In the genomic region with DNA sequence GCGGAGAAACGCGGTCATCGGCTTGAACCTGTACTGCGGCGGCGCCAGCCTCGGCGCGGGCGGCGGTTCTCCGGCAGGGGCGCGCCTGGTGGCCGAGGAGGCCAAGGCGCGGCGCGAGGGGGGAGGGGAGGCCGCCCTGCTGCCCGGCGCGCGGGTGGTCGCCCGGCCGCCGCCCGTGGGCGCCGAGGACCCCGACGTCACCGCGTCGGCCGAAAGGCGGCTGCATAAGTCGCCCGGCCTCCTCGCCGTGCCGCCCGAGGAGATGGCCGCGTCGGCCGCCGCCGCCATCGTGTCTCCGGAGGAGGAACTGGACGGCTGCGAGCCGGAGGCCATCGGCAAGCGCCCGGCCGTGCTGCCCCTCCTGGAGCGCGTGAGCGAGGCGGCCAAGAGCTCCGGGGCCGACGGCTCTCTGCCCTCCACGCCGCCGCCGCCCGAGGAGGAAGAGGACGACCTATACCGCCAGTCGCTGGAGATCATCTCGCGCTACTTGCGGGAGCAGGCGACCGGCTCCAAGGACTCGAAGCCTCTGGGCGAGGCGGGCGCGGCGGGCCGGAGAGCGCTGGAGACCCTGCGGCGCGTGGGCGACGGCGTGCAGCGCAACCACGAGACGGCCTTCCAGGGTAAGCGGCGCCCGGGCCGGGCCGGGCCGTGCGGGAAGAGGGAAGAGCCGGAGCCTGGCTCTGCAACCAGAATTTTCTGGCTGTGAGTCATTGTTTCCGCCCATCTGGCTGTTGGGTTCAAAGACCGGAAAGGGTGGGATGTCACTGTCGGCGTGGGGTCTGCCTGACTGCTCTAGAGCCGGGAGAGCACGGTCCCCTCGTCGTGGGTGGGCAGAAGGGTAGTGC, we compare ENCODE assay signal across 7 mouse cellular contexts. TPM values are rescaled to one million over a fixed set of nuclear protein-coding genes. Genes with fewer than 3 reads are reported as not detected.
DNase-seq lines count a peak whose midpoint lies in the region; ATAC-seq and TF ChIP-seq lines count a peak whose summit lies in the region.

No protein-coding gene starts in this region.

- peak overlapping the region; percentile 84 for H3K9ac ChIP-seq in hindbrain, embryonic 16.5 days (ENCODE audit: low read depth, low read length)

- intact Hi-C loops in gastrocnemius, adult 2 months (cut with DNase I) = loop anchor here (1.0 kb wide), 1 partner anchor 17 kb away; no protein-coding TSS in a partner anchor
- intact Hi-C loops in left cerebral cortex, postnatal 25 days (cut with DNase I) = loop anchor here (2.0 kb wide), 2 partner anchors 16 to 30 kb away; no protein-coding TSS in a partner anchor

- peak overlapping the region; percentile 97 for H3K4me3 ChIP-seq in gastrocnemius, adult 2 months
- H3K4me3 ChIP-seq in hindbrain, embryonic 16.5 days (ENCODE audit: low read length) = peak overlapping the region; percentile 57
- H3K4me3 ChIP-seq in small intestine, adult 2 months (ENCODE audit: low read depth, low read length) = peak overlapping the region; percentile 77

- WGBS in hindbrain, embryonic 16.5 days = under 1% methylated on average over 95 of the region's 113 CpGs
- under 1% methylated on average over 101 of the region's 113 CpGs for WGBS in small intestine, adult 2 months

- H3K27me3 ChIP-seq in hindbrain, embryonic 16.5 days (replicated peaks; ENCODE audit: control insufficient read depth, insufficient read depth, low read length) = no peaks in the 10 kb centered on the region
- no peaks in the 10 kb centered on the region for H3K27me3 ChIP-seq in small intestine, adult 2 months (ENCODE audit: control insufficient read depth, insufficient read depth, low read length)

- peak; percentile 85 for DNase-seq in ZHBTc4 (ENCODE audit: low read depth, low spot score)
- peak; percentile 45 to 63 for DNase-seq in cerebellum, postnatal 4 days (ENCODE audit: low spot score in 2 of 2)
- peak; percentile 85 for DNase-seq in gastrocnemius, adult 2 months
- peak; percentile 67 to 69 for DNase-seq in left cerebral cortex, postnatal 25 days (ENCODE audit: low spot score in 2 of 2)

- ATAC-seq in hindbrain, embryonic 16.5 days = peak; percentile 83
- ATAC-seq in megakaryocyte-erythroid progenitor cell, adult 5-6 weeks (replicated peaks; ENCODE audit: low FRiP score, low TSS enrichment, poor library complexity, severe bottlenecking) = peak; percentile 12; the same call in 1 of the 2 replicates

- H3K9me3 ChIP-seq in hindbrain, embryonic 16.5 days (ENCODE audit: control insufficient read depth, low read length) = no peaks in the 10 kb centered on the region

- peaks cover 3% of the 10 kb centered on the region; the same call in 1 of the 2 replicates for H3K36me3 ChIP-seq in hindbrain, embryonic 16.5 days (ENCODE audit: control insufficient read depth, insufficient read depth, low read length)
- H3K36me3 ChIP-seq in small intestine, adult 2 months (ENCODE audit: control insufficient read depth, insufficient read depth, low read length) = peaks cover 37% of the 10 kb centered on the region

- no peak; the same call in 1 of the 2 replicates for TF ChIP-seq CTCF in gastrocnemius, adult 2 months (IDR thresholded peaks at IDR 0.05)
- TF ChIP-seq CTCF in small intestine, adult 2 months (IDR thresholded peaks at IDR 0.05; ENCODE audit: extremely low read depth, insufficient read length, insufficient replicate concordance, low read depth, low read length) = no peak

- peaks cover 34% of the 10 kb centered on the region for H3K4me1 ChIP-seq in hindbrain, embryonic 16.5 days (ENCODE audit: control insufficient read depth, insufficient read depth, low read depth, low read length)
- H3K4me1 ChIP-seq in small intestine, adult 2 months (ENCODE audit: control insufficient read depth, insufficient read depth, insufficient read length, low read length) = peaks cover 17% of the 10 kb centered on the region; the same call in 1 of the 2 replicates

- H3K4me2 ChIP-seq in hindbrain, embryonic 16.5 days (ENCODE audit: low read length) = peak overlapping the region; percentile 94

- H3K27ac ChIP-seq in gastrocnemius, adult 2 months = peak overlapping the region; percentile 100
- H3K27ac ChIP-seq in hindbrain, embryonic 16.5 days (ENCODE audit: low read depth, low read length) = peak overlapping the region; percentile 99
- peak overlapping the region; percentile 99 for H3K27ac ChIP-seq in small intestine, adult 2 months (ENCODE audit: insufficient read depth, low read depth, low read length)

- peak; percentile 44; the same call in 1 of the 2 replicates for TF ChIP-seq POLR2A in small intestine, adult 2 months (IDR thresholded peaks at IDR 0.05; ENCODE audit: low read depth, low read length)

RNA-seq across cellular contexts. Expression of gene Mcl1, which starts 0.5 kb away (rescaled TPM):
- total RNA-seq in gastrocnemius, adult 2 months (2021) = 100 to 1,000 TPM; 110 to 123 TPM
- 20.2 and 39.4 TPM in 2 replicates for polyA plus RNA-seq in hindbrain, embryonic 16.5 days (2015; fragmentation: Nextera tagmentation; extraction: Ambion mirVana)
- 10 to 100 TPM; 58.4 to 59.6 TPM for total RNA-seq in left cerebral cortex, postnatal 25 days (2021)
- total RNA-seq in megakaryocyte-erythroid progenitor cell, adult 5-6 weeks (2014; fragmentation: Nextera tagmentation) = 76.0 and 78.6 TPM in 2 replicates
- total RNA-seq in megakaryocyte-erythroid progenitor cell, adult 5-6 weeks (2017) = 107 and 132 TPM in 2 replicates
- polyA plus RNA-seq in small intestine, adult 2 months (2012; rRNA removed) = 119 and 327 TPM in 2 replicates

RNA-seq across cellular contexts. Expression of gene Adamtsl4, which starts 28.6 kb away (rescaled TPM):
- 10 to 100 TPM; 17.2 to 32.0 TPM for total RNA-seq in gastrocnemius, adult 2 months (2021)
- polyA plus RNA-seq in hindbrain, embryonic 16.5 days (2015; fragmentation: Nextera tagmentation; extraction: Ambion mirVana) = 1.4 and 2.4 TPM in 2 replicates
- 1 to 10 TPM; 4.1 to 4.6 TPM for total RNA-seq in left cerebral cortex, postnatal 25 days (2021)
- 0.20 TPM in 1 of 2 replicates, not detected in the other for total RNA-seq in megakaryocyte-erythroid progenitor cell, adult 5-6 weeks (2014; fragmentation: Nextera tagmentation)
- not detected in 2 replicates for total RNA-seq in megakaryocyte-erythroid progenitor cell, adult 5-6 weeks (2017)
- 6.4 and 8.2 TPM in 2 replicates for polyA plus RNA-seq in small intestine, adult 2 months (2012; rRNA removed)

RNA-seq across cellular contexts. Expression of gene Ensa, which starts 34.3 kb away (rescaled TPM):
- 100 to 1,000 TPM in 1 of 2 experiments, 10 to 100 TPM in 1; 97.2 to 102 TPM for total RNA-seq in gastrocnemius, adult 2 months (2021)
- 109 and 118 TPM in 2 replicates for polyA plus RNA-seq in hindbrain, embryonic 16.5 days (2015; fragmentation: Nextera tagmentation; extraction: Ambion mirVana)
- 100 to 1,000 TPM; 366 to 382 TPM for total RNA-seq in left cerebral cortex, postnatal 25 days (2021)
- total RNA-seq in megakaryocyte-erythroid progenitor cell, adult 5-6 weeks (2014; fragmentation: Nextera tagmentation) = 38.7 and 39.4 TPM in 2 replicates
- total RNA-seq in megakaryocyte-erythroid progenitor cell, adult 5-6 weeks (2017) = 64.8 and 65.4 TPM in 2 replicates
- polyA plus RNA-seq in small intestine, adult 2 months (2012; rRNA removed) = 5.2 and 10.1 TPM in 2 replicates

Comparison
In these comparisons a context has a peak if more than half of its experiments do, and no peak if none do; other contexts are left out.
1. Peak in every context shown above with its lines: DNase-seq, ATAC-seq, H3K4me3 ChIP-seq and H3K27ac ChIP-seq.
2. RNA of gene Adamtsl4, which starts 28.6 kb away (total RNA-seq): 17.2 to 32.0 TPM in gastrocnemius, adult 2 months and 4.1 to 4.6 TPM in left cerebral cortex, postnatal 25 days; 0.20 TPM in megakaryocyte-erythroid progenitor cell, adult 5-6 weeks; every median in the first group is over 4 times any median in the second.